19 mouse cellular contexts compared by ENCODE assay signal in the genomic region with DNA sequence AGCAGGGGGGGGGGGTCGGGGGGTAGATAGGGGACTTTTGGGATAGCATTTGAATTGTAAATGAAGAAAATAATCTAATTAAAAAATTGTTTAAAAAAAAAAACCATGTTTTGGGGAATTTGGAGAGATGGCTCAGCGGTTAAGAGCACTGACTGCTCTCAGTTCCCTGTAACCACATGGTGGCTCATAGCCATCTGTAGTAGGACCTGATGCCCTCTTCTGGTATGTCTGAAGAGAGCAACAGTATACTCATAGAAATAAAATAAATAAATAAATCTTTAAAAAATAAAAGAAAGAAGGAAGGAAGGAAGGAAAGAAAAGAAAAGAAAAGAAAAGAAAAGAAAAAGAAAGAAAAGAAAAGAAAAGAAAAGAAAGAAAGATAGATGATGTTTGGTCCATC. TPM values are rescaled to one million over a fixed set of nuclear protein-coding genes. Genes with fewer than 3 reads are reported as not detected.
A peak's percentile ranks its signal among the peaks of the same experiment; 100 is the strongest.
DNase-seq lines count a peak whose midpoint lies in the region; ATAC-seq and TF ChIP-seq lines count a peak whose summit lies in the region.
"Had no signal": no experiment of that assay in that cellular context is flagged by ENCODE, and none has a peak within 500 bp of the region (broad histone marks: within the 10 kb centered on the region; RNA-seq: fewer than 3 reads in every experiment).

No protein-coding gene starts in this region.

- WGBS in embryonic facial prominence, embryonic 14.5 days, result 87% methylated on average over 1 of the region's 2 CpGs
- 82% methylated on average over 2 of the region's 2 CpGs for WGBS in embryonic facial prominence, embryonic 10.5 days
- WGBS in hindbrain, postnatal 0 days, result 72% methylated on average over 2 of the region's 2 CpGs
- WGBS in hindbrain, embryonic 13.5 days, result 86% methylated on average over 2 of the region's 2 CpGs
- 92% methylated on average over 2 of the region's 2 CpGs for WGBS in midbrain, embryonic 14.5 days
- WGBS in midbrain, embryonic 16.5 days, result 90% methylated on average over 2 of the region's 2 CpGs

- peak; percentile 36 for DNase-seq in embryonic facial prominence, embryonic 14.5 days (ENCODE audit: low spot score)
- no peak for DNase-seq in embryonic facial prominence, embryonic 10.5 days (ENCODE audit: low spot score)
- DNase-seq in hindbrain, postnatal 0 days (ENCODE audit: low spot score), result peak; percentile 50
- peak; percentile 36 for DNase-seq in midbrain, embryonic 14.5 days
- peak; percentile 50 for DNase-seq in splenic B cell, adult 2 months (ENCODE audit: low read depth, low spot score)
- no peak for DNase-seq in cerebellum, adult 18-20 months
- DNase-seq: adrenal gland, postnatal 36 days; cerebellum, adult 9-10 months; gastrocnemius, postnatal 10 days; heart, adult 18-20 months; kidney, adult 9 months; right cerebral cortex, postnatal 4 days; thymus, postnatal 14 days had no signal

- H3K9ac ChIP-seq in embryonic facial prominence, embryonic 14.5 days (ENCODE audit: low read depth, low read length), result no peak overlapping the region
- H3K9ac ChIP-seq in hindbrain, postnatal 0 days (replicated peaks; ENCODE audit: low read length), result no peak overlapping the region
- H3K9ac ChIP-seq in hindbrain, embryonic 13.5 days, result no peak overlapping the region
- no peak overlapping the region for H3K9ac ChIP-seq in midbrain, embryonic 14.5 days (replicated peaks; ENCODE audit: low read length)
- no peak overlapping the region for H3K9ac ChIP-seq in midbrain, embryonic 16.5 days (ENCODE audit: low read depth, low read length)
- H3K9ac ChIP-seq: embryonic facial prominence, embryonic 12.5 days; liver, embryonic 14.5 days; neural tube, embryonic 12.5 days had no signal

- H3K27me3 ChIP-seq in embryonic facial prominence, embryonic 14.5 days (replicated peaks; ENCODE audit: control insufficient read depth, insufficient read depth, low read length), result no peaks in the 10 kb centered on the region
- no peaks in the 10 kb centered on the region for H3K27me3 ChIP-seq in embryonic facial prominence, embryonic 10.5 days (replicated peaks; ENCODE audit: low read depth, poor library complexity, severe bottlenecking)
- no peaks in the 10 kb centered on the region for H3K27me3 ChIP-seq in hindbrain, postnatal 0 days (ENCODE audit: insufficient read depth, low read length)
- H3K27me3 ChIP-seq in hindbrain, embryonic 13.5 days, result no peaks in the 10 kb centered on the region
- no peaks in the 10 kb centered on the region for H3K27me3 ChIP-seq in midbrain, embryonic 14.5 days (ENCODE audit: control insufficient read depth, insufficient read depth, low read length)
- no peaks in the 10 kb centered on the region for H3K27me3 ChIP-seq in midbrain, embryonic 16.5 days (ENCODE audit: control insufficient read depth, insufficient read depth, low read depth, low read length)
- no peaks in the 10 kb centered on the region for H3K27me3 ChIP-seq in splenic B cell, adult 2 months (ENCODE audit: control insufficient read depth, insufficient read depth, low read length, poor library complexity, severe bottlenecking)
- H3K27me3 ChIP-seq: embryonic facial prominence, embryonic 12.5 days; neural tube, embryonic 12.5 days had no signal

- H3K27ac ChIP-seq in embryonic facial prominence, embryonic 14.5 days (replicated peaks; ENCODE audit: low read depth, low read length), result no peak overlapping the region
- H3K27ac ChIP-seq in embryonic facial prominence, embryonic 10.5 days (replicated peaks), result no peak overlapping the region
- H3K27ac ChIP-seq in hindbrain, postnatal 0 days, result no peak overlapping the region
- no peak overlapping the region for H3K27ac ChIP-seq in hindbrain, embryonic 13.5 days
- no peak overlapping the region for H3K27ac ChIP-seq in midbrain, embryonic 14.5 days (replicated peaks; ENCODE audit: low read depth, low read length)
- no peak overlapping the region for H3K27ac ChIP-seq in midbrain, embryonic 16.5 days (ENCODE audit: low read length)
- H3K27ac ChIP-seq: embryonic facial prominence, embryonic 12.5 days; liver, embryonic 14.5 days; neural tube, embryonic 12.5 days had no signal

- 0 out of 2 replicates have a peak, but pooled peaks cover 4% of the 10 kb centered on the region for H3K4me1 ChIP-seq in embryonic facial prominence, embryonic 14.5 days (ENCODE audit: control insufficient read depth, insufficient read depth, low read length)
- peaks cover 7% of the 10 kb centered on the region for H3K4me1 ChIP-seq in embryonic facial prominence, embryonic 10.5 days
- H3K4me1 ChIP-seq in hindbrain, postnatal 0 days (ENCODE audit: insufficient read depth, low read length), result no peaks in the 10 kb centered on the region; the same call in 1 of the 2 replicates
- peaks cover 12% of the 10 kb centered on the region for H3K4me1 ChIP-seq in hindbrain, embryonic 13.5 days (replicated peaks)
- peaks cover 3% of the 10 kb centered on the region for H3K4me1 ChIP-seq in midbrain, embryonic 14.5 days (ENCODE audit: control insufficient read depth, insufficient read depth, low read length)
- peaks cover 3% of the 10 kb centered on the region; the same call in 1 of the 2 replicates for H3K4me1 ChIP-seq in midbrain, embryonic 16.5 days (ENCODE audit: control insufficient read depth, insufficient read depth, low read length)
- H3K4me1 ChIP-seq: neural tube, embryonic 12.5 days had no signal

- ATAC-seq in embryonic facial prominence, embryonic 14.5 days (ENCODE audit: low read depth), result no peak
- ATAC-seq in hindbrain, postnatal 0 days, result 0 out of 2 replicates have a peak, but pooled peaks have one; percentile 58
- no peak for ATAC-seq in hindbrain, embryonic 13.5 days (ENCODE audit: low FRiP score)
- no peak for ATAC-seq in midbrain, embryonic 14.5 days (ENCODE audit: low FRiP score, low TSS enrichment)
- no peak for ATAC-seq in midbrain, embryonic 16.5 days
- ATAC-seq: inflammation-experienced regulatory T-cells, adult 6 months had no signal

- no peak overlapping the region for H3K4me2 ChIP-seq in embryonic facial prominence, embryonic 14.5 days (ENCODE audit: low read depth, low read length)
- no peak overlapping the region for H3K4me2 ChIP-seq in hindbrain, postnatal 0 days (ENCODE audit: low read depth, low read length)
- H3K4me2 ChIP-seq in hindbrain, embryonic 13.5 days, result no peak overlapping the region
- no peak overlapping the region for H3K4me2 ChIP-seq in midbrain, embryonic 14.5 days (ENCODE audit: low read length)
- no peak overlapping the region for H3K4me2 ChIP-seq in midbrain, embryonic 16.5 days (ENCODE audit: low read length)
- H3K4me2 ChIP-seq: embryonic facial prominence, embryonic 12.5 days; neural tube, embryonic 12.5 days had no signal

- TF ChIP-seq CTCF in hindbrain, postnatal 0 days (IDR thresholded peaks at IDR 0.05; ENCODE audit: low read depth), result peak; percentile 42; the same call in 1 of the 2 replicates

- H3K36me3 ChIP-seq in embryonic facial prominence, embryonic 14.5 days (ENCODE audit: control insufficient read depth, insufficient read depth, low read length), result peaks cover 80% of the 10 kb centered on the region
- H3K36me3 ChIP-seq in embryonic facial prominence, embryonic 10.5 days (replicated peaks), result peaks cover 86% of the 10 kb centered on the region
- H3K36me3 ChIP-seq in hindbrain, postnatal 0 days (ENCODE audit: insufficient read depth, low read length), result peaks cover 58% of the 10 kb centered on the region
- peaks cover 68% of the 10 kb centered on the region for H3K36me3 ChIP-seq in hindbrain, embryonic 13.5 days
- H3K36me3 ChIP-seq in midbrain, embryonic 14.5 days (ENCODE audit: control insufficient read depth, insufficient read depth, low read length), result peaks cover 70% of the 10 kb centered on the region
- H3K36me3 ChIP-seq in midbrain, embryonic 16.5 days (ENCODE audit: control insufficient read depth, insufficient read depth, low read length), result peaks cover 33% of the 10 kb centered on the region
- peaks cover 9% of the 10 kb centered on the region for H3K36me3 ChIP-seq in splenic B cell, adult 2 months (ENCODE audit: control insufficient read depth, insufficient read depth, low read length, poor library complexity, severe bottlenecking)

- no peaks in the 10 kb centered on the region for H3K9me3 ChIP-seq in embryonic facial prominence, embryonic 14.5 days (ENCODE audit: control insufficient read depth, low read length)
- no peaks in the 10 kb centered on the region for H3K9me3 ChIP-seq in embryonic facial prominence, embryonic 10.5 days
- no peaks in the 10 kb centered on the region for H3K9me3 ChIP-seq in hindbrain, postnatal 0 days (ENCODE audit: low read length)
- no peaks in the 10 kb centered on the region for H3K9me3 ChIP-seq in hindbrain, embryonic 13.5 days
- H3K9me3 ChIP-seq in midbrain, embryonic 14.5 days (ENCODE audit: control insufficient read depth, low read length), result no peaks in the 10 kb centered on the region
- no peaks in the 10 kb centered on the region for H3K9me3 ChIP-seq in midbrain, embryonic 16.5 days (replicated peaks; ENCODE audit: control insufficient read depth, low read length, poor library complexity, severe bottlenecking)
- H3K9me3 ChIP-seq: embryonic facial prominence, embryonic 12.5 days; neural tube, embryonic 12.5 days had no signal

- H3K4me3 ChIP-seq in embryonic facial prominence, embryonic 14.5 days (ENCODE audit: low read depth, low read length), result no peak overlapping the region
- H3K4me3 ChIP-seq in embryonic facial prominence, embryonic 10.5 days, result no peak overlapping the region
- H3K4me3 ChIP-seq in hindbrain, postnatal 0 days (ENCODE audit: low read length), result no peak overlapping the region
- no peak overlapping the region for H3K4me3 ChIP-seq in hindbrain, embryonic 13.5 days
- H3K4me3 ChIP-seq in midbrain, embryonic 14.5 days (replicated peaks; ENCODE audit: low read depth, low read length), result no peak overlapping the region
- no peak overlapping the region for H3K4me3 ChIP-seq in midbrain, embryonic 16.5 days (ENCODE audit: low read depth, low read length)
- H3K4me3 ChIP-seq: embryonic facial prominence, embryonic 12.5 days; neural tube, embryonic 12.5 days had no signal

RNA-seq across cellular contexts. Expression of gene Pitrm1, which starts 5.8 kb away (rescaled TPM):
- 85.3 and 99.9 TPM in 2 replicates for polyA plus RNA-seq in embryonic facial prominence, embryonic 14.5 days (2014; fragmentation: Nextera tagmentation; extraction: Ambion mirVana)
- 129 and 131 TPM in 2 replicates for polyA plus RNA-seq in embryonic facial prominence, embryonic 10.5 days (2016; fragmentation: Nextera tagmentation; extraction: Ambion mirVana)
- total RNA-seq in hindbrain, postnatal 0 days (2014; rRNA removed), result 28.8 and 37.4 TPM in 2 replicates
- 30.7 and 33.9 TPM in 2 replicates for polyA plus RNA-seq in hindbrain, postnatal 0 days (2015; fragmentation: Nextera tagmentation; extraction: Ambion mirVana)
- 45.9 and 47.4 TPM in 2 replicates for polyA plus RNA-seq in hindbrain, embryonic 13.5 days (2015; fragmentation: Nextera tagmentation; extraction: Ambion mirVana)
- 42.5 and 63.5 TPM in 2 replicates for polyA plus RNA-seq in midbrain, embryonic 14.5 days (2014; fragmentation: Nextera tagmentation; extraction: Ambion mirVana)
- polyA plus RNA-seq in midbrain, embryonic 16.5 days (2015; fragmentation: Nextera tagmentation; extraction: Ambion mirVana), result 44.3 and 46.9 TPM in 2 replicates

Comparison
In these comparisons a context has a peak if more than half of its experiments do, and no peak if none do; other contexts are left out.
1. DNase-seq: peak in embryonic facial prominence, embryonic 14.5 days (single experiment), hindbrain, postnatal 0 days (single experiment), midbrain, embryonic 14.5 days (single experiment) and splenic B cell, adult 2 months (single experiment); none in embryonic facial prominence, embryonic 10.5 days (single experiment) and cerebellum, adult 18-20 months (0 of 2).